Mouse (Mus musculus): ENCODE data around the gene Zc3h18. TPM values are rescaled to one million over a fixed set of nuclear protein-coding genes. Genes with fewer than 3 reads are reported as not detected.

Zc3h18 gene
- total RNA-seq, 1 experiment, result 90.4 TPM

GRCm38 (mm10) chr8:122357641-122358040 is 18.8 kb upstream of the Zc3h18 start:
- DNase-seq (ENCODE audit: low read depth, low spot score), result no peak
- Histone ChIP-seq H3K9ac (ENCODE audit: insufficient read depth, low read depth, low read length, poor library complexity, severe bottlenecking) (no peak overlapping the region), H3K36me3 (ENCODE audit: control insufficient read depth, insufficient read depth, low read length, poor library complexity, severe bottlenecking) (no peaks in the 10 kb centered on the region), H3K9me3 (ENCODE audit: control insufficient read depth, insufficient read depth, low read depth, low read length) (no peaks in the 10 kb centered on the region), H3K4me3 (ENCODE audit: insufficient read depth in 1 of 2, low read depth in 1 of 2, low read length in 2 of 2, poor library complexity in 1 of 2, severe bottlenecking in 1 of 2) (no peak overlapping the region), H3K4me1 (ENCODE audit: control insufficient read depth in 2 of 2, insufficient read depth in 2 of 2, low read length in 2 of 2, poor library complexity in 1 of 2) (peaks cover 0 to 6% of the 10 kb centered on the region in 2 experiments; a peak in 1 of 4 replicates), H3K27ac (ENCODE audit: insufficient read depth, low read depth, low read length, poor library complexity, severe bottlenecking) (no peak overlapping the region)
- TF ChIP-seq ZNF384 (IDR thresholded peaks at IDR 0.05; ENCODE audit: low read depth, low read length) (no peak), MAFK (IDR thresholded peaks at IDR 0.05; ENCODE audit: insufficient read depth, low read depth, low read length) (no peak), CHD2 (IDR thresholded peaks at IDR 0.05; ENCODE audit: low read depth, low read length) (no peak)
- in situ Hi-C loops (cut with MboI; ENCODE audit: low sequenced_read_pairs in 2 of 2, unreplicated experiment in 2 of 2), result no loop called here

DNA sequence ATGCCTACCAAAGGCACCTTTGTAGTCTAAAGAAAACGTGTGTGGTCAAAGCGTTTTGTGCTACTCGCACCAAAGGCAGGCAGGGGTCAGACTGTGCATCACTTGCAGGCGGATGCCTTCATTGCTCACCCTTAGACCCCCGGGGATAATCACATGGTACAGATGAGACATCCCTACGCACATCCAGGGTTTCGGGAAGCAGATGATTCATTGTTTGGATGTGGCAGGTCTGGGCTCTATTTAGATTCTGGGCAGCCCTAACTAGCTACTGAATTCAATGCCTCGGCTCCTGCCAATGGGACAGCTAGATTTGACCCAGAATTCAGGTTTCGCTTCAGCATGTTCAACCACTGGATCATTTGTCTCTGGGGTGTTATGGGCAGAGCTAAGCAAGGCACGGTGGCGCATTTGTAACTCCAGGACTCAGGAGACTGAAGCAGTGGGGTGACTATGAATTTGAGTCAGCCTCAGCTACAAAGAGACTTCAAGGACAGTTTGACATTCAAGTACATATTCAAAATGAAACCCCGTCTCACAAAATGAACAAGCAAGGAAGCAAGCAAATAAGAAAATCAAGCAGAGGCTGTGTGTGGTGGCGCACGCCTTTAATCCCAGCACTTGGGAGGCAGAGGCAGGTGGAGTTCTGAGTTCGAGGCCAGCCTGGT is 17.2 kb upstream of the Zc3h18 start:
- H3K36me3 ChIP-seq (ENCODE audit: control insufficient read depth, insufficient read depth, low read length, poor library complexity, severe bottlenecking), result no peaks in the 10 kb centered on the region
- no peak overlapping the region for H3K9ac ChIP-seq (ENCODE audit: insufficient read depth, low read depth, low read length, poor library complexity, severe bottlenecking)
- TF ChIP-seq ZNF384 (IDR thresholded peaks at IDR 0.05; ENCODE audit: low read depth, low read length), result no peak
- H3K4me3 ChIP-seq (ENCODE audit: insufficient read depth in 1 of 2, low read depth in 1 of 2, low read length in 2 of 2, poor library complexity in 1 of 2, severe bottlenecking in 1 of 2), result no peak overlapping the region
- no peaks in the 10 kb centered on the region for H3K9me3 ChIP-seq (ENCODE audit: control insufficient read depth, insufficient read depth, low read depth, low read length)
- H3K27ac ChIP-seq (ENCODE audit: insufficient read depth, low read depth, low read length, poor library complexity, severe bottlenecking), result no peak overlapping the region
- in situ Hi-C loops (cut with MboI; ENCODE audit: low sequenced_read_pairs in 2 of 2, unreplicated experiment in 2 of 2), result no loop called here
- no peak for DNase-seq (ENCODE audit: low read depth, low spot score)
- peaks cover 0 to 6% of the 10 kb centered on the region in 2 experiments; a peak in 1 of 4 replicates for H3K4me1 ChIP-seq (ENCODE audit: control insufficient read depth in 2 of 2, insufficient read depth in 2 of 2, low read length in 2 of 2, poor library complexity in 1 of 2)

DNA sequence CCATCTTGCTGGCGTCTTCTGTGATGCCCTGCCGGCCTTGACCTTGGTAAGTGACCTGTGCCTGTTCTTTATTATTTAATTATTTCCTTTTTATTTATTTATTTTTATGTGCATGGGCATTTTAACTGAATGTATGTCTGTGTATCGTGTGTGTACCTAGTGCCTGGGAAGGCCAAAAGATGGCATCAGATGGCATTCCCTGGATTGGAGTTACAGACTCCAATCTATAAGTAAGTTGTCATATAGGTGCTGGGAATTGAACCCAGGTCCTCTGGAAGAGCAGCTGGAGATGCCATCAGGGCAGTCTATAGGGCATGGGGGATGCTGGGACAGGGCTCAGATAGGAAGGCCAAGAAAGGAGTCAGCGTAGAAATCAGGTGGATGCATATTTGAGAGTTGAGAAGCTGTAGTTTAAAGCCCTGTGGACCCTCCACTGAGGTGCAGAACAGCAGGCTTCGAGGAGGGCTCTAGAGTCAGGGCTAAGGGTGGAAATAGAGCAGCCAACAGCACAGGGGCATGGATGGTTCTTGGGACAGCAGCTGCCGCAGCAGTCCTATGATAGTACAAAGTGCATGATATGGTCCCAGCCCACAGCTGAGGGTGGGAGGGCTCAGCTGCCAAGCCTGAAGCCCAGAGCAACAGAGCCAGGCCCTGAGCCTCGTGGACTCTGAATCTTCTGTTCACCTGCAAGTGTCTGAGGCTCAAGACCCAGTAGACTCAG is 15.6 kb upstream of the Zc3h18 start, which contains the start of gene Trhr2:
Trhr2 (minus strand) TSS at position 51 of the 721 bp plus-strand sequence.
- Histone ChIP-seq H3K4me3 (ENCODE audit: insufficient read depth in 1 of 2, low read depth in 1 of 2, low read length in 2 of 2, poor library complexity in 1 of 2, severe bottlenecking in 1 of 2) (no peak within 1 kb of the TSS), H3K27ac (ENCODE audit: insufficient read depth, low read depth, low read length, poor library complexity, severe bottlenecking) (no peak within 1 kb of the TSS), H3K9ac (ENCODE audit: insufficient read depth, low read depth, low read length, poor library complexity, severe bottlenecking) (no peak within 1 kb of the TSS), H3K4me1 (ENCODE audit: control insufficient read depth in 2 of 2, insufficient read depth in 2 of 2, low read length in 2 of 2, poor library complexity in 1 of 2) (no peaks in the 10 kb centered on the region), H3K36me3 (ENCODE audit: control insufficient read depth, insufficient read depth, low read length, poor library complexity, severe bottlenecking) (no peaks in the 10 kb centered on the region), H3K9me3 (ENCODE audit: control insufficient read depth, insufficient read depth, low read depth, low read length) (no peaks in the 10 kb centered on the region)
- in situ Hi-C loops (cut with MboI; ENCODE audit: low sequenced_read_pairs in 2 of 2, unreplicated experiment in 2 of 2), result no loop called here
- no peak for DNase-seq (ENCODE audit: low read depth, low spot score)
- TF ChIP-seq ZNF384 (IDR thresholded peaks at IDR 0.05; ENCODE audit: low read depth, low read length) (no peak), HCFC1 (IDR thresholded peaks at IDR 0.05; ENCODE audit: borderline replicate concordance, insufficient read depth, low read length) (no peak), ZC3H11A (IDR thresholded peaks at IDR 0.05; ENCODE audit: borderline replicate concordance, low read depth, low read length) (no peak), MAFK (IDR thresholded peaks at IDR 0.05; ENCODE audit: insufficient read depth, low read depth, low read length) (no peak), CHD2 (IDR thresholded peaks at IDR 0.05; ENCODE audit: low read depth, low read length) (no peak)

- H3K36me3 ChIP-seq (ENCODE audit: control insufficient read depth, insufficient read depth, low read length, poor library complexity, severe bottlenecking), result no peaks in the 10 kb centered on the region
- H3K4me1 ChIP-seq (ENCODE audit: control insufficient read depth in 2 of 2, insufficient read depth in 2 of 2, low read length in 2 of 2, poor library complexity in 1 of 2), result no peaks in the 10 kb centered on the region
- in situ Hi-C loops (cut with MboI; ENCODE audit: low sequenced_read_pairs in 2 of 2, unreplicated experiment in 2 of 2), result no loop called here
- H3K27ac ChIP-seq (ENCODE audit: insufficient read depth, low read depth, low read length, poor library complexity, severe bottlenecking), result no peak overlapping the region
- no peak for TF ChIP-seq CHD2 (IDR thresholded peaks at IDR 0.05; ENCODE audit: low read depth, low read length)
- no peak for TF ChIP-seq MAFK (IDR thresholded peaks at IDR 0.05; ENCODE audit: insufficient read depth, low read depth, low read length)
- TF ChIP-seq ZC3H11A (IDR thresholded peaks at IDR 0.05; ENCODE audit: borderline replicate concordance, low read depth, low read length), result no peak
- no peak for TF ChIP-seq ZNF384 (IDR thresholded peaks at IDR 0.05; ENCODE audit: low read depth, low read length)
- TF ChIP-seq HCFC1 (IDR thresholded peaks at IDR 0.05; ENCODE audit: borderline replicate concordance, insufficient read depth, low read length), result no peak
- no peak overlapping the region for H3K4me3 ChIP-seq (ENCODE audit: insufficient read depth in 1 of 2, low read depth in 1 of 2, low read length in 2 of 2, poor library complexity in 1 of 2, severe bottlenecking in 1 of 2)
- no peak for DNase-seq (ENCODE audit: low read depth, low spot score)
- H3K9me3 ChIP-seq (ENCODE audit: control insufficient read depth, insufficient read depth, low read depth, low read length), result no peaks in the 10 kb centered on the region
- H3K9ac ChIP-seq (ENCODE audit: insufficient read depth, low read depth, low read length, poor library complexity, severe bottlenecking), result no peak overlapping the region
These were observed 14.1 kb upstream of the Zc3h18 start for GRCm38 (mm10) chr8:122362271-122362670.

Measured in ES-E14 (cell line).